Mouse (Mus musculus) spleen, adult 2 months (tissue): ENCODE results near the gene Pigh.

Source experiments
- CTCF ChIP-seq: fragments of 200-500 bp; IDR thresholded peaks from 2 replicates; pipeline ENCODE4 v1.5.1; 2011; ENCODE audit warnings: mild to moderate bottlenecking, inconsistent platforms; ENCODE audit not compliant: insufficient read depth, insufficient read length, insufficient replicate concordance; ENCODE audit errors: extremely low read depth
- POLR2A ChIP-seq: fragments of 200-500 bp; IDR thresholded peaks from 2 replicates; pipeline ENCODE4 v1.6.1; 2011; ENCODE audit warnings: low read depth, low read length, inconsistent platforms

DNA sequence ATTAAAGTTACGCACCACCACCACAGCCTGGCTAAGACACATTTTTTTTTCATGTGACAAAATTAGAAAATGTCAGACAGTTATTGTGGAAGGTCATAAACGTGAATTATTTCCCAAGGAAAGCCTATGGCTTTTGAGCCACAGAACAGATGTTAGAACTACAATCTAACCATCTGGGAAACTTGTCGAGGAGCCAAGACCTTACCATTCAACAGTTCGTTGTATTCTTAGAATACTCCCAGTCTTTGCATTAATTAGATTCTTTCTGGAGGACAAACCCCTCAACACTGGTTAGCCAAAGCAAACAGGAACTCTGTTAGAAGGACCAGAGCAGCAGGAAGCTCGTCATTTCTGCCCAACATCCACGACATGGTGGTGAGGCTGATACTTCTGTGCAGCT lies 43.3 kb downstream of the Pigh start:
- no peak for TF ChIP-seq CTCF
- no peak for TF ChIP-seq POLR2A
